Mouse (Mus musculus): ENCODE data around the gene Il10rb. TPM values are rescaled to one million over a fixed set of nuclear protein-coding genes. Genes with fewer than 3 reads are reported as not detected.

The Il10rb gene
- polyA plus RNA-seq, 1 experiment = 14.1 TPM

DNA sequence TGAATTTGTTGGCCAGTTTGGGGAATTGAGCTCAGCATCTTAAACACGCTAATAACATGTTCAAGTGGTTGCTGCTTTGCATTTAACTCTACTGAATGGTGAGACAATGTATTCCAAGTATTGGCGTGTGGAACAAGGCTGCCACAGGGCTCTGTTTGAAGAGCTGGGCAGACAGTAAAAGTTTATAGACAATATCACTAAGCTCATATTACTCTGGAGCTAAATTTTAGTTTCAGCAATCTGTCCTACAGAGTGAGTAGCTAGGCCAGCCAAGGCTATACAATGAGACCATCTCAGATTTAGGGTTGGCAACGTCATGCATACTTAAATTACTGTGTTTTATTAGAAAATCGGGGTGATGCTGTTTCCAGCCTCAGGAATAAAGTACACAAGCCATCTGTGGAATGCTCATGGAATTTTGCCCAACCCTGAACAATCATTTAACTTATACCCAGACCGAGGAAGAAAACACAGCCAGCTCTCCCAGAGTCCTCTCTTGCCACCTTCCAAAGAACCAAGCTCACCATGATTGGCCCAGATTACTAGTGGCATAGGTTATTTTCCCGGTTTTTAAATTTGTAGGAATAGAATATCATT lies 4.3 kb upstream of the Il10rb start:
- H3K27me3 ChIP-seq (ENCODE audit: control insufficient read depth, insufficient read depth, insufficient read length) = no peaks in the 10 kb centered on the region
- no peak overlapping the region for H3ac ChIP-seq (ENCODE audit: control insufficient read depth, insufficient read length, low read depth)
- no peak for TF ChIP-seq MAX (IDR thresholded peaks at IDR 0.05)
- no peak for TF ChIP-seq MYOG (IDR thresholded peaks at IDR 0.05; ENCODE audit: control insufficient read depth, extremely low read depth, insufficient read length)
- no peak for TF ChIP-seq CTCF (IDR thresholded peaks at IDR 0.05; ENCODE audit: control insufficient read depth, insufficient read depth, insufficient read length)
- TF ChIP-seq FOSL1 (IDR thresholded peaks at IDR 0.05; ENCODE audit: insufficient read depth, low read length, poor library complexity, severe bottlenecking) = no peak
- TF ChIP-seq CEBPB (IDR thresholded peaks at IDR 0.05; ENCODE audit: low read depth) = no peak
- no peak for TF ChIP-seq USF1 (IDR thresholded peaks at IDR 0.05; ENCODE audit: low read depth)
- TF ChIP-seq MYOD1 (IDR thresholded peaks at IDR 0.05; ENCODE audit: control insufficient read depth, insufficient read length, low read depth) = no peak
- no peak overlapping the region for H3K4me3 ChIP-seq (ENCODE audit: insufficient read depth, poor library complexity, severe bottlenecking)
- no peaks in the 10 kb centered on the region for H3K79me3 ChIP-seq (ENCODE audit: low read depth)
- H3K36me3 ChIP-seq (ENCODE audit: control insufficient read depth, insufficient read depth) = peaks cover 6% of the 10 kb centered on the region
- no peaks in the 10 kb centered on the region for H3K79me2 ChIP-seq (ENCODE audit: control insufficient read depth, insufficient read depth)

DNA sequence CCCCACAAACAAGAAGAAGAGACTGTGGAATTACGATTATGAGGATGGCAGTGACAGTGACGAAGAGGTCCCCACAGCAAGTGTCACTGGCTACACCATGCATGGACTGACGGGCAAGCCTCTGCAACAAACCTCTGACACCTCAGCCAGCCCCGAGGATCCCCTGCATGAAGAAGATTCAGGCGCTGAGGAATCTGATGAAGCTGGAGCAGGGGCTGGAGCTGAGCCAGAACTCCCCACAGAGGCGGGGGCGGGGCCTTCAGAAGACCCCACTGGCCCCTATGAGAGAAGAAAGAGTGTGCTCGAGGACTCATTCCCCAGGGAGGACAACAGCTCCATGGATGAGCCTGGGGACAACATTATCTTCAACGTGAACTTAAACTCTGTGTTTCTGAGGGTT lies 2.2 kb upstream of the Il10rb start:
- Histone ChIP-seq H3ac (ENCODE audit: control insufficient read depth, insufficient read length, low read depth) (no peak overlapping the region), H3K27me3 (ENCODE audit: control insufficient read depth, insufficient read depth, insufficient read length) (no peaks in the 10 kb centered on the region), H3K36me3 (ENCODE audit: control insufficient read depth, insufficient read depth) (peaks cover 6% of the 10 kb centered on the region), H3K79me2 (ENCODE audit: control insufficient read depth, insufficient read depth) (no peaks in the 10 kb centered on the region), H3K4me3 (ENCODE audit: insufficient read depth, poor library complexity, severe bottlenecking) (no peak overlapping the region), H3K79me3 (ENCODE audit: low read depth) (no peaks in the 10 kb centered on the region)
- TF ChIP-seq USF1 (IDR thresholded peaks at IDR 0.05; ENCODE audit: low read depth) (no peak), CEBPB (IDR thresholded peaks at IDR 0.05; ENCODE audit: low read depth) (no peak), MYOG (IDR thresholded peaks at IDR 0.05; ENCODE audit: control insufficient read depth, extremely low read depth, insufficient read length) (no peak), FOSL1 (IDR thresholded peaks at IDR 0.05; ENCODE audit: insufficient read depth, low read length, poor library complexity, severe bottlenecking) (no peak), CTCF (IDR thresholded peaks at IDR 0.05; ENCODE audit: control insufficient read depth, insufficient read depth, insufficient read length) (no peak), MYOD1 (IDR thresholded peaks at IDR 0.05; ENCODE audit: control insufficient read depth, insufficient read length, low read depth) (no peak), MAX (IDR thresholded peaks at IDR 0.05) (no peak)

DNA sequence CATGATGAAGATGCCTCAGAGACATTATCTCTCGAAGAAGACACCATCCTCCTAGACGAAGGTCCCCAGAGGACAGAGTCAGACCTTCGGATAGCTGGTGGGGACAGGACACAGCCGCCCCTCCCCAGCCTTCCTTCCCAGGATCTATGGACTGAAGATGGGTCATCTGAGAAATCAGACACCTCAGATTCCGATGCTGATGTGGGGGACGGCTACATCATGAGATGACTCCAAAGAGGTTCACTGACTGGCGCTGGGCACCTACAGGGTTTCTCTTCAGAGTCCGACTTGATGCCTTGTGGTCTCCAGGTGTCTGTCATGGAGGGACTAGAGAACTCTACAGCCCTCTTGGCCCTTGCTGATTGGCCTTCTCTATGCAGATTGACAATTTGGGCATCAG lies 1.8 kb upstream of the Il10rb start:
- Histone ChIP-seq H3K79me2 (ENCODE audit: control insufficient read depth, insufficient read depth) (no peaks in the 10 kb centered on the region), H3ac (ENCODE audit: control insufficient read depth, insufficient read length, low read depth) (no peak overlapping the region), H3K79me3 (ENCODE audit: low read depth) (no peaks in the 10 kb centered on the region), H3K36me3 (ENCODE audit: control insufficient read depth, insufficient read depth) (peaks cover 6% of the 10 kb centered on the region), H3K27me3 (ENCODE audit: control insufficient read depth, insufficient read depth, insufficient read length) (no peaks in the 10 kb centered on the region), H3K4me3 (ENCODE audit: insufficient read depth, poor library complexity, severe bottlenecking) (no peak overlapping the region)
- TF ChIP-seq MAX (IDR thresholded peaks at IDR 0.05) (no peak), CEBPB (IDR thresholded peaks at IDR 0.05; ENCODE audit: low read depth) (no peak), USF1 (IDR thresholded peaks at IDR 0.05; ENCODE audit: low read depth) (no peak), MYOG (IDR thresholded peaks at IDR 0.05; ENCODE audit: control insufficient read depth, extremely low read depth, insufficient read length) (no peak), CTCF (IDR thresholded peaks at IDR 0.05; ENCODE audit: control insufficient read depth, insufficient read depth, insufficient read length) (no peak), FOSL1 (IDR thresholded peaks at IDR 0.05; ENCODE audit: insufficient read depth, low read length, poor library complexity, severe bottlenecking) (no peak), MYOD1 (IDR thresholded peaks at IDR 0.05; ENCODE audit: control insufficient read depth, insufficient read length, low read depth) (no peak)

DNA sequence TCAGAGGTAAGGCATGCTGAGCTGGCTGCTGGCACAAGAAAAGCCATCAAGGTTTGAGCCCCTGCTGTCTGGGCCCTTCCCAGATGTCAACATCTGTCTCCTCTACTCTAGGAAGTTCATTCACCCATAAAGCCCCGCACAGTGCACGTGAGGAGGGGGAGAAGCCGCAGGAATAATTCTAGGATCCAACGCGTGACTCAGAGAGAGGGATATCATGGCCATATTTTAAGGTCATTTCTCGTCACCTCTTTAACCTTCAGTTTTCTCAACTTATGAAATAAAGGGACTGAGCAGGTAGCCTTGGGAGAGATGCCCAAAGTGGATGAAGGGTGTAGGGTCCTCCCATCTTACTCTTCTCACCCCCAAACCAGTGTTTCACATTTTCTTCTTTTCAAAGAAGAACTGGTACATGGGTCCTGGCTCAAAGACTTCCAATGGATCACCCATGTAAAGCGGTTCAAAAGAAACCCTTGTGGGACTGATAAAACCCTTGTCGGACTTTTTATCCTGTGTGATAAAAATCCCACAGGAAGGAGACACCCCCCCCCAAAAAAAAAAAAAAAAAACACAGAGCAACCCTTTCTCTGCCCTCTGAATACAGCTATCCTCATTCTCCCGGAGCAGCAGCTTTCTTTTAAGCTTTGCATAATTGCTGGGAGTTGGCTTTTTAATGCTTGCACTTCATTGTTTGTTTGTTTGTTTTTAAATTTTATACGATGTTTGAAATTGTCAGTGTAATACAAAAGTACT lies 961 bp upstream of the Il10rb start:
- H3K36me3 ChIP-seq (ENCODE audit: control insufficient read depth, insufficient read depth) = peaks cover 6% of the 10 kb centered on the region
- H3K27me3 ChIP-seq (ENCODE audit: control insufficient read depth, insufficient read depth, insufficient read length) = no peaks in the 10 kb centered on the region
- H3K79me3 ChIP-seq (ENCODE audit: low read depth) = no peaks in the 10 kb centered on the region
- no peaks in the 10 kb centered on the region for H3K79me2 ChIP-seq (ENCODE audit: control insufficient read depth, insufficient read depth)
- H3ac ChIP-seq (ENCODE audit: control insufficient read depth, insufficient read length, low read depth) = no peak overlapping the region
- TF ChIP-seq FOSL1 (IDR thresholded peaks at IDR 0.05; ENCODE audit: insufficient read depth, low read length, poor library complexity, severe bottlenecking) = no peak
- no peak for TF ChIP-seq USF1 (IDR thresholded peaks at IDR 0.05; ENCODE audit: low read depth)
- TF ChIP-seq MAX (IDR thresholded peaks at IDR 0.05) = no peak
- no peak for TF ChIP-seq CEBPB (IDR thresholded peaks at IDR 0.05; ENCODE audit: low read depth)
- no peak for TF ChIP-seq MYOG (IDR thresholded peaks at IDR 0.05; ENCODE audit: control insufficient read depth, extremely low read depth, insufficient read length)
- TF ChIP-seq CTCF (IDR thresholded peaks at IDR 0.05; ENCODE audit: control insufficient read depth, insufficient read depth, insufficient read length) = no peak
- TF ChIP-seq MYOD1 (IDR thresholded peaks at IDR 0.05; ENCODE audit: control insufficient read depth, insufficient read length, low read depth) = no peak
- no peak overlapping the region for H3K4me3 ChIP-seq (ENCODE audit: insufficient read depth, poor library complexity, severe bottlenecking)

DNA sequence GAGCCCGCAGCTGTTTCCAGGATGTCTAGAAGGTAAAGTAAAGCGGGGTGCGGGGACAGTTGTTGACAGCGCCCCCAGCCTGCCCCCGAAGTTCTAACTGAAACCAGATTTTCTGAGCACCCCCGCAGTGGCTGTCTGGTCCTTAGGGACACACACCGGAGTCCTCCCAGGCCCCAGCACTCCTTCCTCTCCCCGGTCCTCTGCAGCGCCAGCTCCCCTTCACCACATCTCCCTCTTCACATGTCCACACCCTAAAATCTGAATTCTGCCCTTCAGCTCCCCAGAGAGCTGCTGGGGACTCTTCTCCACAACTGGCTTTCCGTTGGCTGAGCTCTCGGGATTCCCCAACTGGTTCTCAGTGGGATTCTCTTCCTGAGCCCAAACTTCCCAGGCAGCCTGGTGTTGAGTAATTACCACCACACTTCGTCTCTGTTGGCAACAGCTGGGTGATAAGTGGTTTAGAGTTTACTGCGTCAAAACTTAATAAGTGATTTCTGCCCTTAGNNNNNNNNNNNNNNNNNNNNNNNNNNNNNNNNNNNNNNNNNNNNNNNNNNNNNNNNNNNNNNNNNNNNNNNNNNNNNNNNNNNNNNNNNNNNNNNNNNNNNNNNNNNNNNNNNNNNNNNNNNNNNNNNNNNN lies 739 bp downstream of the Il10rb start:
- Histone ChIP-seq H3K79me3 (ENCODE audit: low read depth) (no peaks in the 10 kb centered on the region), H3K36me3 (ENCODE audit: control insufficient read depth, insufficient read depth) (peaks cover 6% of the 10 kb centered on the region), H3K27me3 (ENCODE audit: control insufficient read depth, insufficient read depth, insufficient read length) (no peaks in the 10 kb centered on the region), H3K79me2 (ENCODE audit: control insufficient read depth, insufficient read depth) (no peaks in the 10 kb centered on the region), H3ac (ENCODE audit: control insufficient read depth, insufficient read length, low read depth) (peak overlapping the region; percentile 83), H3K4me3 (ENCODE audit: insufficient read depth, poor library complexity, severe bottlenecking) (peak overlapping the region; percentile 53)
- TF ChIP-seq MAX (IDR thresholded peaks at IDR 0.05) (no peak), MYOG (IDR thresholded peaks at IDR 0.05; ENCODE audit: control insufficient read depth, extremely low read depth, insufficient read length) (no peak), MYOD1 (IDR thresholded peaks at IDR 0.05; ENCODE audit: control insufficient read depth, insufficient read length, low read depth) (no peak), CEBPB (IDR thresholded peaks at IDR 0.05; ENCODE audit: low read depth) (peak; percentile 20)

Measured in C2C12 (cell line).